In genomic region chr17:85693101-85693500, GRCm38 (mm10) we compare ENCODE assay signal across 15 mouse cellular contexts. TPM values are rescaled to one million over a fixed set of nuclear protein-coding genes. Genes with fewer than 3 reads are reported as not detected.
DNase-seq lines count a peak whose midpoint lies in the region; ATAC-seq and TF ChIP-seq lines count a peak whose summit lies in the region.
"Had no signal": no experiment of that assay in that cellular context is flagged by ENCODE, and none has a peak within 500 bp of the region (broad histone marks: within the 10 kb centered on the region; RNA-seq: fewer than 3 reads in every experiment).

No protein-coding gene starts in this region.

- no peak for ATAC-seq in forebrain, embryonic 11.5 days (replicated peaks; ENCODE audit: low FRiP score)
- ATAC-seq in forebrain, embryonic 16.5 days: no peak
- no peak for ATAC-seq in lung, embryonic 14.5 days (ENCODE audit: insufficient read depth)
- ATAC-seq in embryonic facial prominence, embryonic 14.5 days (ENCODE audit: low read depth): no peak
- no peak for ATAC-seq in stomach, embryonic 16.5 days (ENCODE audit: insufficient read depth, low FRiP score)

- no peak overlapping the region for H3K4me2 ChIP-seq in forebrain, embryonic 11.5 days (ENCODE audit: low read depth, low read length, severe bottlenecking)
- no peak overlapping the region for H3K4me2 ChIP-seq in forebrain, embryonic 16.5 days (ENCODE audit: low read length)
- no peak overlapping the region for H3K4me2 ChIP-seq in lung, embryonic 14.5 days
- peak overlapping the region; percentile 72 for H3K4me2 ChIP-seq in embryonic facial prominence, embryonic 14.5 days (ENCODE audit: low read depth, low read length)
- peak overlapping the region; percentile 3; the same call in 1 of the 2 replicates for H3K4me2 ChIP-seq in stomach, embryonic 16.5 days (ENCODE audit: low read depth, low read length)
- H3K4me2 ChIP-seq: liver, embryonic 15.5 days had no signal

- no peak overlapping the region for H3K27ac ChIP-seq in forebrain, embryonic 11.5 days (ENCODE audit: low read depth, low read length)
- H3K27ac ChIP-seq in forebrain, embryonic 16.5 days (ENCODE audit: low read length): no peak overlapping the region
- H3K27ac ChIP-seq in lung, embryonic 14.5 days (ENCODE audit: low read depth): no peak overlapping the region
- peak overlapping the region; percentile 87 for H3K27ac ChIP-seq in embryonic facial prominence, embryonic 14.5 days (replicated peaks; ENCODE audit: low read depth, low read length)
- H3K27ac ChIP-seq in stomach, embryonic 16.5 days (ENCODE audit: low read length): no peak overlapping the region
- H3K27ac ChIP-seq in thymus, adult 2 months (ENCODE audit: control insufficient read depth, insufficient read depth, low read length): no peak overlapping the region
- H3K27ac ChIP-seq: liver, embryonic 15.5 days had no signal

- WGBS in forebrain, embryonic 11.5 days: 6% methylated on average over 9 of the region's 9 CpGs
- WGBS in forebrain, embryonic 16.5 days: 6% methylated on average over 9 of the region's 9 CpGs
- 8% methylated on average over 9 of the region's 9 CpGs for WGBS in lung, embryonic 14.5 days
- 6% methylated on average over 9 of the region's 9 CpGs for WGBS in embryonic facial prominence, embryonic 14.5 days
- WGBS in stomach, embryonic 16.5 days: 15% methylated on average over 9 of the region's 9 CpGs
- whole genome bisulfite sequencing in thymus, adult 2 months: 8% methylated on average over 9 of the region's 9 CpGs

- no peaks in the 10 kb centered on the region; the same call in 1 of the 2 replicates for H3K9me3 ChIP-seq in forebrain, embryonic 11.5 days (ENCODE audit: control insufficient read depth, low read length)
- H3K9me3 ChIP-seq in forebrain, embryonic 16.5 days (ENCODE audit: control insufficient read depth, low read length): peaks cover 3% of the 10 kb centered on the region; the same call in 1 of the 2 replicates
- no peaks in the 10 kb centered on the region for H3K9me3 ChIP-seq in lung, embryonic 14.5 days (ENCODE audit: low read depth, low read length)
- H3K9me3 ChIP-seq in embryonic facial prominence, embryonic 14.5 days (ENCODE audit: control insufficient read depth, low read length): peaks cover 4% of the 10 kb centered on the region; the same call in 1 of the 2 replicates
- no peaks in the 10 kb centered on the region; the same call in 1 of the 2 replicates for H3K9me3 ChIP-seq in stomach, embryonic 16.5 days (replicated peaks; ENCODE audit: control insufficient read depth, low read length)
- H3K9me3 ChIP-seq: liver, embryonic 15.5 days had no signal

- no peak for TF ChIP-seq CTCF in lung, embryonic 14.5 days (IDR thresholded peaks at IDR 0.05; ENCODE audit: low read depth)
- TF ChIP-seq CTCF in thymus, adult 2 months (IDR thresholded peaks at IDR 0.05; ENCODE audit: borderline replicate concordance, control insufficient read depth, extremely low read depth, insufficient read depth, low read length, poor library complexity): no peak

- TF ChIP-seq POLR2A in thymus, adult 2 months (IDR thresholded peaks at IDR 0.05; ENCODE audit: control insufficient read depth, extremely low read depth, insufficient read depth, low read length, poor library complexity): no peak

- H3K36me3 ChIP-seq in forebrain, embryonic 11.5 days (ENCODE audit: control insufficient read depth, insufficient read depth, low read length): no peaks in the 10 kb centered on the region
- no peaks in the 10 kb centered on the region for H3K36me3 ChIP-seq in forebrain, embryonic 16.5 days (ENCODE audit: control insufficient read depth, insufficient read depth)
- H3K36me3 ChIP-seq in lung, embryonic 14.5 days (ENCODE audit: insufficient read depth): no peaks in the 10 kb centered on the region
- no peaks in the 10 kb centered on the region for H3K36me3 ChIP-seq in embryonic facial prominence, embryonic 14.5 days (ENCODE audit: control insufficient read depth, insufficient read depth, low read length)
- H3K36me3 ChIP-seq in stomach, embryonic 16.5 days (ENCODE audit: control insufficient read depth, insufficient read depth, low read length): no peaks in the 10 kb centered on the region
- H3K36me3 ChIP-seq in thymus, adult 2 months (ENCODE audit: control insufficient read depth, insufficient read depth, low read length): no peaks in the 10 kb centered on the region
- H3K36me3 ChIP-seq: liver, embryonic 15.5 days had no signal

- no peak for DNase-seq in forebrain, embryonic 11.5 days (ENCODE audit: low spot score)
- DNase-seq in lung, embryonic 14.5 days: no peak
- no peak for DNase-seq in lung, postnatal 25 days (ENCODE audit: low spot score)
- DNase-seq in embryonic facial prominence, embryonic 14.5 days (ENCODE audit: low spot score): no peak
- DNase-seq in spleen, postnatal 10 days (ENCODE audit: low spot score in 2 of 2): no peak
- no peak for DNase-seq in thymus, adult 2 months
- DNase-seq: adrenal gland, postnatal 14 days; cerebellum, adult 9-10 months; gastrocnemius, postnatal 10 days; kidney, adult 2 months; lung, postnatal 14 days; right cerebral cortex, postnatal 25 days had no signal

- peaks cover 3% of the 10 kb centered on the region for H3K4me1 ChIP-seq in forebrain, embryonic 11.5 days (replicated peaks; ENCODE audit: control insufficient read depth, insufficient read depth, low read length)
- peaks cover 7% of the 10 kb centered on the region; the same call in 1 of the 2 replicates for H3K4me1 ChIP-seq in forebrain, embryonic 16.5 days (replicated peaks; ENCODE audit: control insufficient read depth, insufficient read depth, low read length)
- H3K4me1 ChIP-seq in lung, embryonic 14.5 days (ENCODE audit: insufficient read depth): 0 out of 2 replicates have a peak, but pooled peaks cover 3% of the 10 kb centered on the region
- H3K4me1 ChIP-seq in embryonic facial prominence, embryonic 14.5 days (ENCODE audit: control insufficient read depth, insufficient read depth, low read length): peaks cover 13% of the 10 kb centered on the region; the same call in 1 of the 2 replicates
- peaks cover 9% of the 10 kb centered on the region; the same call in 1 of the 2 replicates for H3K4me1 ChIP-seq in stomach, embryonic 16.5 days (ENCODE audit: control insufficient read depth, insufficient read depth, low read length)
- no peaks in the 10 kb centered on the region for H3K4me1 ChIP-seq in thymus, adult 2 months (replicated peaks; ENCODE audit: control insufficient read depth, insufficient read depth, low read length)

- peaks cover 61% of the 10 kb centered on the region for H3K27me3 ChIP-seq in forebrain, embryonic 11.5 days (ENCODE audit: control insufficient read depth, insufficient read depth, low read length)
- peaks cover 67% of the 10 kb centered on the region for H3K27me3 ChIP-seq in forebrain, embryonic 16.5 days (replicated peaks; ENCODE audit: control insufficient read depth, insufficient read depth, low read length)
- H3K27me3 ChIP-seq in lung, embryonic 14.5 days (ENCODE audit: insufficient read depth, low read length): peaks cover 75% of the 10 kb centered on the region
- H3K27me3 ChIP-seq in embryonic facial prominence, embryonic 14.5 days (replicated peaks; ENCODE audit: control insufficient read depth, insufficient read depth, low read length): peaks cover 50% of the 10 kb centered on the region
- peaks cover 72% of the 10 kb centered on the region for H3K27me3 ChIP-seq in stomach, embryonic 16.5 days (ENCODE audit: control insufficient read depth, insufficient read depth, low read length)
- H3K27me3 ChIP-seq in thymus, adult 2 months (ENCODE audit: control insufficient read depth, insufficient read depth, low read length): peaks cover 3% of the 10 kb centered on the region; the same call in 1 of the 2 replicates

- no peak overlapping the region for H3K9ac ChIP-seq in forebrain, embryonic 11.5 days (ENCODE audit: low read length)
- H3K9ac ChIP-seq in forebrain, embryonic 16.5 days (replicated peaks; ENCODE audit: low read depth, low read length): no peak overlapping the region
- H3K9ac ChIP-seq in lung, embryonic 14.5 days: no peak overlapping the region
- H3K9ac ChIP-seq in embryonic facial prominence, embryonic 14.5 days (ENCODE audit: low read depth, low read length): peak overlapping the region; percentile 92
- H3K9ac ChIP-seq in stomach, embryonic 16.5 days (ENCODE audit: low read length): no peak overlapping the region
- H3K9ac ChIP-seq: liver, embryonic 15.5 days had no signal

- peak overlapping the region; percentile 6; the same call in 1 of the 2 replicates for H3K4me3 ChIP-seq in forebrain, embryonic 11.5 days (ENCODE audit: low read depth, low read length)
- no peak overlapping the region for H3K4me3 ChIP-seq in forebrain, embryonic 16.5 days (replicated peaks; ENCODE audit: low read length)
- 0 out of 2 replicates have a peak overlapping the region, but pooled peaks have one; percentile 2 for H3K4me3 ChIP-seq in lung, embryonic 14.5 days (ENCODE audit: low read depth, low read length)
- H3K4me3 ChIP-seq in embryonic facial prominence, embryonic 14.5 days (ENCODE audit: low read depth, low read length): peak overlapping the region; percentile 66
- peak overlapping the region; percentile 23 for H3K4me3 ChIP-seq in stomach, embryonic 16.5 days (replicated peaks; ENCODE audit: low read length)
- no peak overlapping the region for H3K4me3 ChIP-seq in thymus, adult 2 months (ENCODE audit: control insufficient read depth, insufficient read depth, low read length)
- H3K4me3 ChIP-seq: liver, embryonic 15.5 days had no signal

RNA-seq across cellular contexts. Expression of gene Six2, which starts 5.0 kb away (rescaled TPM):
- polyA plus RNA-seq in forebrain, embryonic 11.5 days (2014; fragmentation: Nextera tagmentation; extraction: Ambion mirVana): 12.5 and 12.6 TPM in 2 replicates
- 0.25 and 0.45 TPM in 2 replicates for polyA plus RNA-seq in forebrain, embryonic 16.5 days (2015; fragmentation: Nextera tagmentation; extraction: Ambion mirVana)
- 0.26 TPM in 1 of 2 replicates, not detected in the other for polyA plus RNA-seq in lung, embryonic 14.5 days (2014; fragmentation: Nextera tagmentation; extraction: Ambion mirVana)
- polyA plus RNA-seq in embryonic facial prominence, embryonic 14.5 days (2014; fragmentation: Nextera tagmentation; extraction: Ambion mirVana): 12.5 and 13.2 TPM in 2 replicates
- polyA plus RNA-seq in stomach, embryonic 16.5 days (2015; fragmentation: Nextera tagmentation; extraction: Ambion mirVana): 2.6 and 3.4 TPM in 2 replicates
- polyA plus RNA-seq in thymus, adult 2 months (2012; rRNA removed): 11.8 and 14.4 TPM in 2 replicates
- polyA plus RNA-seq: liver, embryonic 15.5 days had no signal

Comparison
In these comparisons a context has a peak if more than half of its experiments do, and no peak if none do; other contexts are left out.
1. H3K4me3 ChIP-seq: peak in forebrain, embryonic 11.5 days (single experiment), lung, embryonic 14.5 days (single experiment), embryonic facial prominence, embryonic 14.5 days (single experiment) and stomach, embryonic 16.5 days (single experiment); none in forebrain, embryonic 16.5 days (single experiment) and thymus, adult 2 months (single experiment).
2. H3K4me2 ChIP-seq: peak in embryonic facial prominence, embryonic 14.5 days (single experiment) and stomach, embryonic 16.5 days (single experiment); none in forebrain, embryonic 11.5 days (single experiment), forebrain, embryonic 16.5 days (single experiment) and lung, embryonic 14.5 days (single experiment).